Mouse (Mus musculus) gastrocnemius, postnatal 10 days (tissue): ENCODE data around the gene Gas2. TPM values are rescaled to one million over a fixed set of nuclear protein-coding genes. Genes with fewer than 3 reads are reported as not detected.

Experiments
- total RNA-seq, 2 experiments: library from RNA; stranded (reverse); gene quantifications; 2 replicates each; pipeline ENCODE4 v1.2.3; 2021

The Gas2 gene
- total RNA-seq, 2 experiments from 2014 or later, result 14.4 to 16.8 TPM

Other genes starting within 250 kb of the Gas2 start
- gene Slc17a6, start 240.0 kb upstream of the Gas2 start, total RNA-seq, result under 1 TPM in 1 of 2 experiments, not detected in 1; 0.14 TPM
- gene Fancf, start 252 bp downstream of the Gas2 start, total RNA-seq, result 1 to 10 TPM; 2.8 to 4.1 TPM
- gene Svip, start 144.0 kb downstream of the Gas2 start, total RNA-seq, result 1 to 10 TPM; 5.5 to 6.6 TPM
- gene 1700015G11Rik, start 153.7 kb downstream of the Gas2 start, total RNA-seq, result not detected